Mouse (Mus musculus): ENCODE measurements around the gene Olfr884. TPM values are rescaled to one million over a fixed set of nuclear protein-coding genes. Genes with fewer than 3 reads are reported as not detected.

Gene Olfr884
- not detected for total RNA-seq (2021)
- long read RNA-seq, experiment 1: 0 reads
- long read RNA-seq, experiment 2: 0 reads

GRCm38 (mm10) chr9:38046255-38046654, at the start of gene Olfr884:
Olfr884 (plus strand) TSS chr9:38046555.
- DNase-seq: no peak

DNA sequence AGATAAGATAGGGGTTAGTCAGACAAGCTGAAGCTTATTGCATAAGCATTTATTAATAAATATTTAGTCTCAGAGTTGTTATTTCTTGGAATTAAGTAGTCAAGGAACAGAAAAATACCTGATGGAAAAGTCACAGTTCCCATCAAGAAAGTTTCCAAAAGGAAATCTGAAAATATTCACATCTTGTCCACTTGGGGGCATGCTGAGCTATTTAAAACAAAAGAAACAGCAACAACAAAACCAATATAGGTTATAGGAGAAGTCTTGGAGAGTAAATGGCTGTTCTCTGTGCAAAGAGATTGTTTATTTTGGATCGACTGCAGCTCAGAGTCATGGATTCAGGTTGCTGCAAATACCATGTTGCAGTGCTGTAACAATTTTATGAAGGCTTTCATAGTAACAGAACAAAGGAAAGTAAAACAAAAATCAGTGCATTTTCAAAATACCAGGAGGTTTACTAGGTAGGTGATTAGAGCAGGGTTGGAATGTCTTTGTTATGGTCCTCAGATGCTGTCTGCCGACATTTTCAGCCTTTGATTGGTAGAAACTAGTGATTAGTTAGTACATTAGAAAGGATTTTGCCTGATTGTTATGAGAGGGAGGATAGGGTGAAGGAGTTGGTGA, 47.7 kb upstream of the Olfr884 start:
- DNase-seq: no peak

- DNase-seq: no peak
Measured at GRCm38 (mm10) chr9:38000021-38000420, 46.3 kb upstream of the Olfr884 start.

DNA sequence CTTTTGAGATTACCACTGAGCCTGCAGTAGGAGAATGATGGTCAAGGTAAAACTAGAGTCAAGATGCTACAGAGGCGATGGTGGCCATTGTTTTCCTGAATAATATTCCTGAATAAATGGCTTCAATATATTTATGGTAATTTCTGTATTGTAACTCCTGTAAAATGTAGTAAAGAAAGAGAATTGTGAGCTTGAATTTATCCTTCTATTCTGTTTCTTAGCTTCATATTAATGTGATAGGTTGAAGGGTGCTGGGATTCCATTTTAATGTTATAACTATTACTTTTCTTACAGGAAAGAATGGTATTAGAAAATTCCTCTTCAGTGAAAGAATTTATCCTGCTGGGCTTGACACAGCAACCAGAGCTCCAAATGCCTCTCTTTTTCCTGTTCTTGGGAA, 20.8 kb upstream of the Olfr884 start, which contains the start of gene Olfr883:
Gene Olfr883, plus strand, starts transcription at position 301 of the 400 bp plus-strand sequence.
- DNase-seq: no peak

DNA sequence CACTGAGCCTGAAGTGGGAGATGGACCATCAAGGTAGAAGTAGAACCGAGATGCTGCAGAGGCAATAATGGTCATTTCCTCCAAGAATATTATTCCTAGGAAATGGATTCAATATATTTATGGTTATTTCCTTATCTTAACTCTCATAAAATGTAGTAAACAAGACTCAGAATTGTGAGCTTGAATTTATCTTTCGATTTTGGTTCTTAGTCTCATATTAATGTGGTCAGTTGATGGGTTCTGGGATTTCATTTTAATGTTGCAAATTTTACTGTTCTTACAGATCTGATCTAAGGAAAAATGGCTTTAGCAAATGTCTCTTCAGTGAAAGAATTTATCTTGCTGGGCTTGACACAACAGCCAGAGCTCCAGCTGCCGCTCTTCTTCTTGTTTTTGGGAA, 14.7 kb downstream of the Olfr884 start, which contains the start of gene Olfr885:
Gene Olfr885, plus strand, starts transcription at position 301 of the 400 bp plus-strand sequence.
- DNase-seq: no peak

- DNase-seq: no peak
Measured at GRCm38 (mm10) chr9:38083772-38084171, 37.4 kb downstream of the Olfr884 start, which contains the start of gene Olfr887. Olfr887 (plus strand) TSS chr9:38084072.

Other genes starting within 250 kb of the Olfr884 start
- not detected for gene Olfr876, start 243.5 kb upstream of the Olfr884 start, total RNA-seq (2021)
- gene Olfr877, start 192.3 kb upstream of the Olfr884 start, total RNA-seq (2021): 1 to 10 TPM in 1 of 2 experiments, not detected in 1; 1.1 TPM
- gene Olfr145, start 149.8 kb upstream of the Olfr884 start, total RNA-seq (2021): not detected
- gene Olfr878, start 128.7 kb upstream of the Olfr884 start, total RNA-seq (2021): not detected
- not detected for gene Olfr881, start 54.7 kb upstream of the Olfr884 start, total RNA-seq (2021)
- not detected for gene Olfr883, start 20.7 kb upstream of the Olfr884 start, total RNA-seq (2021)
- not detected for gene Olfr885, start 14.8 kb downstream of the Olfr884 start, total RNA-seq (2021)
- gene Olfr887, start 37.5 kb downstream of the Olfr884 start, total RNA-seq (2021): not detected
- gene Olfr888, start 61.6 kb downstream of the Olfr884 start, total RNA-seq (2021): not detected
- gene Olfr889, start 68.6 kb downstream of the Olfr884 start, total RNA-seq (2021): under 1 TPM; 0.13 to 0.66 TPM
- gene Olfr890, start 96.0 kb downstream of the Olfr884 start, total RNA-seq (2021): not detected
- gene Olfr891, start 134.3 kb downstream of the Olfr884 start, total RNA-seq (2021): not detected
- not detected for gene Olfr893, start 161.8 kb downstream of the Olfr884 start, total RNA-seq (2021)
- not detected for gene Olfr894, start 171.5 kb downstream of the Olfr884 start, total RNA-seq (2021)
- not detected for gene Olfr143, start 206.2 kb downstream of the Olfr884 start, total RNA-seq (2021)
- not detected for gene Olfr895, start 221.3 kb downstream of the Olfr884 start, total RNA-seq (2021)
- not detected for gene Olfr896-ps1, start 244.6 kb downstream of the Olfr884 start, total RNA-seq (2021)